Mouse (Mus musculus): ENCODE results near the gene Fads6. TPM values are rescaled to one million over a fixed set of nuclear protein-coding genes. Genes with fewer than 3 reads are reported as not detected.
A peak's percentile ranks its signal among the peaks of the same experiment; 100 is the strongest.

The Fads6 gene
- polyA plus RNA-seq, 1 experiment from 2014 or later, result 0.25 TPM

DNA sequence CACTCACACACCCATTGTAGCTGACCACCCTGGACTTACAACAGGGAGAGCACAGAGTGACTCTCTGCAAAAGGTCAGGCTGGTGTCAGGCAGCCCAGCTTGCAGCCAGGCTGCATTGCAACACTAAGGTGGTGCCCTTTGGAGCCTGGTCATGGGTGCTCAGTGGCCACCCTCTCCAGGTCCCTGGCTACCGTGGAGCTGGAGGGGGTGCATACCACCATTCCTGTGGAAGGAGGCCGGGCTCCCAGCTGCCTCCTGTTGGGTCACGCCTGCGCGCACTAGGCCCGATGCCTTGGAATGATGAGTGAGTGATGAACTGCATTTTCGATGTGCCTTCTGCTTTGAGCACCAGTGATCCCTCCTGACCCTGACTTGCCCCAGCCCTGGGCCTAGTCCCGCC is 52.6 kb downstream of the Fads6 start:
- peaks cover 55% of the 10 kb centered on the region for H3K27me3 ChIP-seq
- 72% methylated on average over 8 of the region's 8 CpGs for whole genome bisulfite sequencing
- H3K4me3 ChIP-seq, result no peak overlapping the region
- peaks cover 62% of the 10 kb centered on the region for H3K4me1 ChIP-seq
- no peak overlapping the region for H3K9ac ChIP-seq
- H3K27ac ChIP-seq, result no peak overlapping the region
- no peak for ATAC-seq (ENCODE audit: low FRiP score)
- H3K36me3 ChIP-seq, result peaks cover 7% of the 10 kb centered on the region
- no peak overlapping the region for H3K4me2 ChIP-seq (replicated peaks)
- H3K9me3 ChIP-seq (replicated peaks), result no peaks in the 10 kb centered on the region

- no peaks in the 10 kb centered on the region for H3K9me3 ChIP-seq (replicated peaks)
- H3K27ac ChIP-seq, result no peak overlapping the region
- no peak overlapping the region for H3K4me2 ChIP-seq (replicated peaks)
- H3K4me3 ChIP-seq, result no peak overlapping the region
- no peak overlapping the region for H3K9ac ChIP-seq
- peaks cover 67% of the 10 kb centered on the region for H3K4me1 ChIP-seq
- 91% methylated on average over 12 of the region's 12 CpGs for WGBS
- no peak for ATAC-seq (ENCODE audit: low FRiP score)
- H3K36me3 ChIP-seq, result peaks cover 7% of the 10 kb centered on the region
- H3K27me3 ChIP-seq, result peaks cover 45% of the 10 kb centered on the region
These were observed 53.7 kb downstream of the Fads6 start for GRCm38 (mm10) chr11:115243783-115244182.

- no peak overlapping the region for H3K9ac ChIP-seq
- peaks cover 65% of the 10 kb centered on the region for H3K4me1 ChIP-seq
- H3K9me3 ChIP-seq (replicated peaks), result no peaks in the 10 kb centered on the region
- peaks cover 7% of the 10 kb centered on the region for H3K36me3 ChIP-seq
- no peak overlapping the region for H3K4me2 ChIP-seq (replicated peaks)
- no peak overlapping the region for H3K27ac ChIP-seq
- peaks cover 36% of the 10 kb centered on the region for H3K27me3 ChIP-seq
- no peak overlapping the region for H3K4me3 ChIP-seq
- WGBS, result 77% methylated on average over 3 of the region's 3 CpGs
- ATAC-seq (ENCODE audit: low FRiP score), result no peak
These were observed 54.7 kb downstream of the Fads6 start for GRCm38 (mm10) chr11:115242746-115243145.

DNA sequence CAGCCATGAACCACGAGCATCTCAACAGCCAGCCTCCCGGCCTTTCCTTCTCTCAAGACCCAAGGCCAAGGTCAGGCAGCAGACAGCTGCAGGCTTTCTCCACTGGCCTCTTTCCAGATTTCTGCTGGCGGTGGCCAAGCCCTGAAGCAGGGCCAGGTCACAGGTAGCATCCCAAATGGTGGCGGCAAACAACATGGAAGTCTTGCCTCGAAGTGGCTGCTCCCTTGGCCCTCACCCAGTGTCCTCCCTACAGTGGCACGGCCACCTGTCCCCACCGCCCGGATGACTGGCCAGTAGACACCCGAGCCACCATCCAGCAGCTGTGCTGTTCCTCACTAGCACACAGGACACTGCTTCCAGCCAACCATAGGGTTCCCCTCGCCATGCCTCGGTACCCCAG is 56.1 kb downstream of the Fads6 start:
- 86% methylated on average over 11 of the region's 11 CpGs for WGBS
- no peak for ATAC-seq (ENCODE audit: low FRiP score)

GRCm38 (mm10) chr11:115236570-115236969 is 60.9 kb downstream of the Fads6 start:
- H3K4me1 ChIP-seq, result peaks cover 79% of the 10 kb centered on the region

More for the DNA sequence above, 56.1 kb downstream of the Fads6 start:
- Histone ChIP-seq H3K27ac (no peak overlapping the region), H3K36me3 (peaks cover 7% of the 10 kb centered on the region), H3K9me3 (replicated peaks) (no peaks in the 10 kb centered on the region), H3K4me3 (no peak overlapping the region), H3K9ac (no peak overlapping the region), H3K27me3 (peaks cover 23% of the 10 kb centered on the region; the same call in 1 of the 2 replicates), H3K4me1 (peaks cover 58% of the 10 kb centered on the region), H3K4me2 (replicated peaks) (no peak overlapping the region)

GRCm38 (mm10) chr11:115234320-115235044 is 63.0 kb downstream of the Fads6 start:
- H3K4me2 ChIP-seq (replicated peaks), result no peak overlapping the region
- no peak overlapping the region for H3K9ac ChIP-seq
- H3K4me3 ChIP-seq, result no peak overlapping the region
- peaks cover 21% of the 10 kb centered on the region for H3K27me3 ChIP-seq
- WGBS, result 68% methylated on average over 15 of the region's 15 CpGs
- H3K36me3 ChIP-seq, result no peaks in the 10 kb centered on the region
- H3K4me1 ChIP-seq, result peaks cover 74% of the 10 kb centered on the region
- peak overlapping the region; percentile 45; the same call in 1 of the 2 replicates for H3K27ac ChIP-seq
- no peaks in the 10 kb centered on the region for H3K9me3 ChIP-seq (replicated peaks)
- ATAC-seq (ENCODE audit: low FRiP score), result no peak; the same call in 1 of the 2 replicates

More at GRCm38 (mm10) chr11:115236570-115236969, 60.9 kb downstream of the Fads6 start:
- Histone ChIP-seq H3K4me3 (no peak overlapping the region), H3K27ac (peak overlapping the region; percentile 66), H3K4me2 (replicated peaks) (no peak overlapping the region), H3K36me3 (no peaks in the 10 kb centered on the region), H3K9me3 (replicated peaks) (no peaks in the 10 kb centered on the region), H3K27me3 (peaks cover 17% of the 10 kb centered on the region; the same call in 1 of the 2 replicates), H3K9ac (0 out of 2 replicates have a peak overlapping the region, but pooled peaks have one; percentile 27)
- ATAC-seq (ENCODE audit: low FRiP score), result peak; percentile 44
- 18% methylated on average over 5 of the region's 5 CpGs for WGBS

DNA sequence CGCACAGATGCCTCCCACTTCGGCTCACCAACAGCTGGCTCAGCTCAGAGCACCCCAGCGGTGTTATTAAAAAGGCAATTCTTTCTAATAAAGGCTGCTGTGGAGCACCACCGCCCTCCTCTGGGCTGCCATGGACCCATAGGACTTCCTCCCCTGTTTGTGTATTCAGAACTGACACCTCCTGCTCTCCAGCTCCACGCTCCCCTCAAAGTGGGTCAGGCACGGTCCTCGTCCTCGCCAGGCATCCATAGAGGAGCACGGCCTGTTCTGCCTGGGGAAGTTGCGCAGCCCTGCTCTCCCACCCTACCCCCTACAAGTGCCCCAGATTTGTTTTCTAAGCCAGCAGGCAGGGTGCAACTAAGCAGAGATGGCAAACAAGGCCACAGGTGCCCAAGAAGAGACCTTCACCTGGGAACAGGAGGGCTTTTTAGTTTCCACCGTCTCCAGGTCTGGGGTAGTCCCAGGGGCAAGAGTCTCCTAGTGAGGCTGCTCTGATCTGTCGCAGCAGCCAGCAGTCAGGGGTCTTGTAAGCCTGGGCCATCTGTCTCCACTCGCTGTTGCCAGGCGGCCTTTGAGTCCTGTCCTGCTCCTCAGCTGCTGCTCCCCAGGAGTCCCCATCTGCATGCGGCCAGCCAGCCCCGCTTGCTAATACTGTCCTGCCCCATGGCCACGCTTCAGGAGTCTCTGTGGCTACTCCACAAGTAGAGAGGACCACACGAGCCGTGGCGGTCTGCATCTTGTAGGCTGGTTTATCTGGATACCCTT is 63.8 kb downstream of the Fads6 start:
- Histone ChIP-seq H3K9me3 (replicated peaks) (no peaks in the 10 kb centered on the region), H3K36me3 (no peaks in the 10 kb centered on the region), H3K4me1 (peaks cover 74% of the 10 kb centered on the region), H3K4me2 (replicated peaks) (no peak overlapping the region), H3K27me3 (peaks cover 25% of the 10 kb centered on the region), H3K9ac (no peak overlapping the region), H3K4me3 (no peak overlapping the region), H3K27ac (peak overlapping the region; percentile 45)
- 34% methylated on average over 20 of the region's 20 CpGs for WGBS
- ATAC-seq (ENCODE audit: low FRiP score), result peak; percentile 53

DNA sequence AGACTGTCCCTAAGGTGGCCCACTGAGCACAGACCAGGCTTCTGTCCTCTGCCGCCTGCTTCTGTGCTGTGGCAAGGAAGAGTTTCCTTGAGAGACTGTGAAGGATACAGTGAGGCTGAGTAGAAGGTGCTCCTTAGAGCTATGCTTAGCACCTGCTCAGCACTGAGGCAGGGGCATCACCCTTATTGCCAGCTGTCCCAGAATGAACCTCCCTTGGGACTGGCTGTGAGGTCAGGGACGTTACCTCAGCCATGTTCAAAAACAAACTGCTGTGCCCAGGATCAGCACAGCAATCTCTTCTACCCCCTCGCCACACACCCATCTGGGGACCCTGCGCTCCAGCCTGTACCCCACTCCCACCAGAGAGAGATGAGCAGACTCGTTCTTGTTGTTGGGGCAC is 64.6 kb downstream of the Fads6 start:
- no peak for ATAC-seq (ENCODE audit: low FRiP score)
- Histone ChIP-seq H3K27me3 (peaks cover 28% of the 10 kb centered on the region), H3K9me3 (replicated peaks) (no peaks in the 10 kb centered on the region), H3K4me1 (peaks cover 75% of the 10 kb centered on the region), H3K4me3 (no peak overlapping the region), H3K27ac (no peak overlapping the region), H3K36me3 (no peaks in the 10 kb centered on the region), H3K4me2 (replicated peaks) (no peak overlapping the region), H3K9ac (no peak overlapping the region)
- WGBS, result 62% methylated on average over 5 of the region's 5 CpGs

DNA sequence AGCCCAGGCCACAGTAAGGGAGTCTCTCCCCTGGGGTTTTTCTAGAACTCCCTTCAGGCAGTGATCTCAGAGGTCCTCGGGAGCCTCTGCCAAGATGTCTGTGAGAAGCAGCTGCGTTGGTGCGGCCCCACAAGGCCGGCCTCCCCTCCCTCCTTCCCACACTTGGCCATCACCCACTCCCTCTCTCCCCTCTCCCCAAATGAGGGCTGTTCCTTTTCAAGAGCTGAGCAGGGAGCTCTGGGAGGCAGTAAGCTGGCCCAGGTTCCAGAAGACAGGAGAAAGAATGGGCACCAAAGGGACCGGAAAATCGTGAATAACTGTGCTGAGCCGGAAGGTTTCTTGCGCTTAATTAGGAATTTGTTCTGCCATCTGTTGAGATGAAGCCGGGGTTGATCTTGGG is 65.5 kb downstream of the Fads6 start:
- ATAC-seq (ENCODE audit: low FRiP score), result no peak
- 34% methylated on average over 9 of the region's 9 CpGs for WGBS
- Histone ChIP-seq H3K4me2 (replicated peaks) (no peak overlapping the region), H3K4me1 (peaks cover 83% of the 10 kb centered on the region), H3K9ac (no peak overlapping the region), H3K36me3 (no peaks in the 10 kb centered on the region), H3K9me3 (replicated peaks) (no peaks in the 10 kb centered on the region), H3K4me3 (no peak overlapping the region), H3K27ac (peak overlapping the region; percentile 23; the same call in 1 of the 2 replicates), H3K27me3 (peaks cover 28% of the 10 kb centered on the region)

DNA sequence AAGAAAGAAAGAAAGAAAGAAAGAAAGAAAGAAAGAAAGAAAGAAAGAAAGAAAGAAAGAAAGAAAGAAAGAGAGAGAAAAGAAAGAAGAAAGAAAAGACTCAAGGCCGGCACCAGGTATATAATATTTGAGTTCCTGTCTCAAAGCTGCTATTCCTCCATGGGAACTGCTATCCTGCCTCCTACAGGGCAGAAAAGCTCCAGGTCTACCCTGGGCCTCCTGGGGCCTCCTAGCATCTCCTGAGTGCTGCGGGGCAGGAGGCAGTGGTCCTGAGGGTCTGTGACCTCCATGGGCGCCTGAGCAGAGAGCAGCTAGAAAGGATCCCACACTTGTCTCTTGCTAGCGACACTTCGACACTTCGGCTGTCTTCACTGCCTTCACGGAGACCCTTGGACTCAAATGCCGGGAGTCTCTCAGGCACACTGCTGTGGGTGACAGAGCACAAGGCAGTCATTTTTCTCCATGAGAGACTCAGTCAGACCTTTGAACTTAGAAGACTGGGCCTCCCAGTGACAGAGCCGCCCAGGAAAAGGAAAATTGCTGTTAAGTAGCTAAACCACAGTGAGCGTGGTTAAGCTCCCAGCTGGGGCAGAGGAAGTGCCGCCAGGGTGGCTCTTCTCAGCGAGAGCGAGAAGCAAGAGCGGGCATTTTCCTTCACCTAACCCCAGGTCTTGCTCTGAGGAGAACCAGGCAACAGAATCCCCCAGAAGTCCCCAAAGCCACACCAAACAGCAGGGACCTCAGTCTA is 66.1 kb downstream of the Fads6 start:
- WGBS, result 49% methylated on average over 14 of the region's 14 CpGs
- Histone ChIP-seq H3K9ac (no peak overlapping the region), H3K27ac (peak overlapping the region; percentile 23; the same call in 1 of the 2 replicates), H3K36me3 (no peaks in the 10 kb centered on the region), H3K4me3 (no peak overlapping the region), H3K4me2 (replicated peaks) (no peak overlapping the region), H3K4me1 (peaks cover 83% of the 10 kb centered on the region), H3K9me3 (replicated peaks) (no peaks in the 10 kb centered on the region), H3K27me3 (peaks cover 28% of the 10 kb centered on the region)
- ATAC-seq (ENCODE audit: low FRiP score), result no peak
